Mouse (Mus musculus): ENCODE data around the gene Arsg. TPM values are rescaled to one million over a fixed set of nuclear protein-coding genes. Genes with fewer than 3 reads are reported as not detected.
"Not testable (repeated sequence)": the region's sequence is repeated elsewhere in the genome, so short reads cannot be mapped to it uniquely, and the experiment has no call there.

The Arsg gene
- polyA plus RNA-seq, 1 experiment from 2014 or later: 3.2 TPM

GRCm38 (mm10) chr11:109612871-109613529 is 139.8 kb downstream of the Arsg start:
- ATAC-seq (ENCODE audit: low FRiP score, low TSS enrichment): no peak

GRCm38 (mm10) chr11:109615286-109615685 is 142.1 kb downstream of the Arsg start:
- Histone ChIP-seq H3K36me3 (ENCODE audit: control insufficient read depth, insufficient read depth, low read length) (no peaks in the 10 kb centered on the region), H3K27me3 (ENCODE audit: control insufficient read depth, insufficient read depth, low read length) (no peaks in the 10 kb centered on the region), H3K4me1 (replicated peaks; ENCODE audit: control insufficient read depth, insufficient read depth) (no peaks in the 10 kb centered on the region), H3K9ac (ENCODE audit: low read length) (no peak overlapping the region), H3K9me3 (ENCODE audit: control insufficient read depth, low read length) (no peaks in the 10 kb centered on the region), H3K4me2 (replicated peaks; ENCODE audit: low read depth) (no peak overlapping the region), H3K27ac (replicated peaks) (peak overlapping the region; percentile 18; the same call in 1 of the 2 replicates), H3K4me3 (ENCODE audit: low read depth, low read length) (no peak overlapping the region)
- DNase-seq (ENCODE audit: low spot score) (no peak), ATAC-seq (ENCODE audit: low FRiP score, low TSS enrichment) (no peak)
- TF ChIP-seq CTCF (IDR thresholded peaks at IDR 0.05; ENCODE audit: low read depth): no peak
- TF ChIP-seq EP300 (optimal IDR thresholded peaks at IDR 0.05): no peak
- WGBS: 46% methylated on average over 9 of the region's 9 CpGs

More at GRCm38 (mm10) chr11:109612871-109613529, 139.8 kb downstream of the Arsg start:
- Histone ChIP-seq H3K27me3 (ENCODE audit: control insufficient read depth, insufficient read depth, low read length) (no peaks in the 10 kb centered on the region), H3K9ac (ENCODE audit: low read length) (no peak overlapping the region), H3K27ac (replicated peaks) (no peak overlapping the region), H3K36me3 (ENCODE audit: control insufficient read depth, insufficient read depth, low read length) (no peaks in the 10 kb centered on the region), H3K4me1 (replicated peaks; ENCODE audit: control insufficient read depth, insufficient read depth) (peaks cover 9% of the 10 kb centered on the region; the same call in 1 of the 2 replicates), H3K4me2 (replicated peaks; ENCODE audit: low read depth) (no peak overlapping the region), H3K9me3 (ENCODE audit: control insufficient read depth, low read length) (no peaks in the 10 kb centered on the region), H3K4me3 (ENCODE audit: low read depth, low read length) (no peak overlapping the region)
- TF ChIP-seq EP300 (optimal IDR thresholded peaks at IDR 0.05) (no peak), CTCF (IDR thresholded peaks at IDR 0.05; ENCODE audit: low read depth) (no peak)
- no peak for DNase-seq (ENCODE audit: low spot score)
- WGBS: 53% methylated on average over 7 of the region's 7 CpGs

GRCm38 (mm10) chr11:109616352-109616751 is 143.2 kb downstream of the Arsg start:
- 0 out of 2 replicates have a peak overlapping the region, but pooled peaks have one; percentile 35 for H3K27ac ChIP-seq (replicated peaks)

GRCm38 (mm10) chr11:109616766-109617165 is 143.6 kb downstream of the Arsg start:
- peak; percentile 46 for DNase-seq (ENCODE audit: low spot score)
- TF ChIP-seq CTCF (IDR thresholded peaks at IDR 0.05; ENCODE audit: low read depth): no peak
- TF ChIP-seq EP300 (optimal IDR thresholded peaks at IDR 0.05): no peak
- Histone ChIP-seq H3K27ac (replicated peaks) (peak overlapping the region; percentile 35; the same call in 1 of the 2 replicates), H3K9me3 (ENCODE audit: control insufficient read depth, low read length) (no peaks in the 10 kb centered on the region), H3K9ac (ENCODE audit: low read length) (no peak overlapping the region), H3K4me2 (replicated peaks; ENCODE audit: low read depth) (no peak overlapping the region), H3K4me1 (replicated peaks; ENCODE audit: control insufficient read depth, insufficient read depth) (no peaks in the 10 kb centered on the region), H3K27me3 (ENCODE audit: control insufficient read depth, insufficient read depth, low read length) (no peaks in the 10 kb centered on the region), H3K36me3 (ENCODE audit: control insufficient read depth, insufficient read depth, low read length) (no peaks in the 10 kb centered on the region), H3K4me3 (ENCODE audit: low read depth, low read length) (no peak overlapping the region)
- no peak for ATAC-seq (ENCODE audit: low FRiP score, low TSS enrichment)
- 49% methylated on average over 4 of the region's 4 CpGs for WGBS

More at GRCm38 (mm10) chr11:109616352-109616751, 143.2 kb downstream of the Arsg start:
- Histone ChIP-seq H3K4me3 (ENCODE audit: low read depth, low read length) (no peak overlapping the region), H3K4me1 (replicated peaks; ENCODE audit: control insufficient read depth, insufficient read depth) (no peaks in the 10 kb centered on the region), H3K36me3 (ENCODE audit: control insufficient read depth, insufficient read depth, low read length) (no peaks in the 10 kb centered on the region), H3K9ac (ENCODE audit: low read length) (no peak overlapping the region), H3K27me3 (ENCODE audit: control insufficient read depth, insufficient read depth, low read length) (no peaks in the 10 kb centered on the region), H3K9me3 (ENCODE audit: control insufficient read depth, low read length) (no peaks in the 10 kb centered on the region), H3K4me2 (replicated peaks; ENCODE audit: low read depth) (no peak overlapping the region)
- DNase-seq (ENCODE audit: low spot score): no peak
- TF ChIP-seq CTCF (IDR thresholded peaks at IDR 0.05; ENCODE audit: low read depth) (no peak), EP300 (optimal IDR thresholded peaks at IDR 0.05) (no peak)
- ATAC-seq (ENCODE audit: low FRiP score, low TSS enrichment): no peak
- WGBS: 74% methylated on average over 4 of the region's 4 CpGs

- TF ChIP-seq CTCF (IDR thresholded peaks at IDR 0.05; ENCODE audit: low read depth): peak; percentile 79
- H3K4me2 ChIP-seq (replicated peaks; ENCODE audit: low read depth); H3K36me3 ChIP-seq (ENCODE audit: control insufficient read depth, insufficient read depth, low read length); ATAC-seq (ENCODE audit: low FRiP score, low TSS enrichment); H3K4me3 ChIP-seq (ENCODE audit: low read depth, low read length); H3K4me1 ChIP-seq (replicated peaks; ENCODE audit: control insufficient read depth, insufficient read depth); H3K27ac ChIP-seq (replicated peaks); H3K9me3 ChIP-seq (ENCODE audit: control insufficient read depth, low read length); H3K9ac ChIP-seq (ENCODE audit: low read length); H3K27me3 ChIP-seq (ENCODE audit: control insufficient read depth, insufficient read depth, low read length): not testable (repeated sequence)
- 34% methylated on average over 8 of the region's 8 CpGs for WGBS
- DNase-seq (ENCODE audit: low spot score): peak; percentile 70
These were observed 145.9 kb downstream of the Arsg start for GRCm38 (mm10) chr11:109619055-109619454.

- H3K4me3 ChIP-seq (ENCODE audit: low read depth, low read length): no peak overlapping the region
- TF ChIP-seq CTCF (IDR thresholded peaks at IDR 0.05; ENCODE audit: low read depth) (no peak), EP300 (optimal IDR thresholded peaks at IDR 0.05) (no peak)
- no peaks in the 10 kb centered on the region for H3K36me3 ChIP-seq (ENCODE audit: control insufficient read depth, insufficient read depth, low read length)
- no peak overlapping the region for H3K4me2 ChIP-seq (replicated peaks; ENCODE audit: low read depth)
- H3K9me3 ChIP-seq (ENCODE audit: control insufficient read depth, low read length): no peaks in the 10 kb centered on the region
- H3K9ac ChIP-seq (ENCODE audit: low read length): no peak overlapping the region
- no peak overlapping the region for H3K27ac ChIP-seq (replicated peaks)
- no peak for DNase-seq (ENCODE audit: low spot score)
- 83% methylated on average over 6 of the region's 6 CpGs for WGBS
- no peak for ATAC-seq (ENCODE audit: low FRiP score, low TSS enrichment)
- peaks cover 2% of the 10 kb centered on the region; the same call in 1 of the 2 replicates for H3K4me1 ChIP-seq (replicated peaks; ENCODE audit: control insufficient read depth, insufficient read depth)
- no peaks in the 10 kb centered on the region for H3K27me3 ChIP-seq (ENCODE audit: control insufficient read depth, insufficient read depth, low read length)
These were observed 147.2 kb downstream of the Arsg start for GRCm38 (mm10) chr11:109620356-109620755.
